ENCODE assay signal across 8 mouse cellular contexts in genomic region chr10:107272131-107272803, GRCm38 (mm10). TPM values are rescaled to one million over a fixed set of nuclear protein-coding genes. Genes with fewer than 3 reads are reported as not detected.
DNase-seq lines count a peak whose midpoint lies in the region; ATAC-seq lines count a peak whose summit lies in the region.

No protein-coding gene starts in this region.

- peak overlapping the region; percentile 69 for H3K9ac ChIP-seq in embryonic facial prominence, embryonic 14.5 days (ENCODE audit: low read depth, low read length)
- peak overlapping the region; percentile 63 for H3K9ac ChIP-seq in heart, embryonic 16.5 days (ENCODE audit: low read length)
- peak overlapping the region; percentile 70 for H3K9ac ChIP-seq in lung, embryonic 16.5 days (ENCODE audit: low read length)

- peak; percentile 77 for ATAC-seq in embryonic facial prominence, embryonic 14.5 days (ENCODE audit: low read depth)
- ATAC-seq in heart, embryonic 16.5 days (replicated peaks; ENCODE audit: extremely low read depth, insufficient read depth, low FRiP score) = peak; percentile 67
- peak; percentile 79 for ATAC-seq in lung, embryonic 16.5 days (ENCODE audit: low read depth)

- H3K27me3 ChIP-seq in embryonic facial prominence, embryonic 14.5 days (replicated peaks; ENCODE audit: control insufficient read depth, insufficient read depth, low read length) = peaks cover 33% of the 10 kb centered on the region
- H3K27me3 ChIP-seq in heart, embryonic 16.5 days (ENCODE audit: control insufficient read depth, insufficient read depth, low read length) = peaks cover 26% of the 10 kb centered on the region
- peaks cover 4% of the 10 kb centered on the region; the same call in 1 of the 2 replicates for H3K27me3 ChIP-seq in lung, embryonic 16.5 days (ENCODE audit: control insufficient read depth, insufficient read depth, low read depth, low read length)

- H3K4me1 ChIP-seq in embryonic facial prominence, embryonic 14.5 days (ENCODE audit: control insufficient read depth, insufficient read depth, low read length) = no peaks in the 10 kb centered on the region
- no peaks in the 10 kb centered on the region for H3K4me1 ChIP-seq in heart, embryonic 16.5 days (ENCODE audit: control insufficient read depth, insufficient read depth, low read length)
- no peaks in the 10 kb centered on the region; the same call in 1 of the 2 replicates for H3K4me1 ChIP-seq in lung, embryonic 16.5 days (replicated peaks; ENCODE audit: control insufficient read depth, insufficient read depth, low read length)

- DNase-seq in urinary bladder, adult 2 months (ENCODE audit: low spot score) = peak; percentile 26
- no peak for DNase-seq in urinary bladder, postnatal 10 days (ENCODE audit: low spot score)
- peak; percentile 49 for DNase-seq in embryonic facial prominence, embryonic 14.5 days (ENCODE audit: low spot score)
- DNase-seq in kidney, postnatal 25 days = peak; percentile 64 to 84
- peak; percentile 38 to 57 for DNase-seq in right cerebral cortex, adult 2 months (ENCODE audit: low spot score in 2 of 2)
- no peak for DNase-seq in spleen, postnatal 4 days (ENCODE audit: low spot score in 2 of 2)

- under 1% methylated on average over 29 of the region's 41 CpGs for WGBS in embryonic facial prominence, embryonic 14.5 days
- under 1% methylated on average over 41 of the region's 41 CpGs for WGBS in heart, embryonic 16.5 days
- under 1% methylated on average over 41 of the region's 41 CpGs for WGBS in lung, embryonic 16.5 days

- no peaks in the 10 kb centered on the region for H3K36me3 ChIP-seq in embryonic facial prominence, embryonic 14.5 days (ENCODE audit: control insufficient read depth, insufficient read depth, low read length)
- H3K36me3 ChIP-seq in heart, embryonic 16.5 days (ENCODE audit: control insufficient read depth, insufficient read depth) = no peaks in the 10 kb centered on the region
- H3K36me3 ChIP-seq in lung, embryonic 16.5 days (ENCODE audit: control insufficient read depth, insufficient read depth, low read length) = no peaks in the 10 kb centered on the region

- H3K27ac ChIP-seq in embryonic facial prominence, embryonic 14.5 days (replicated peaks; ENCODE audit: low read depth, low read length) = peak overlapping the region; percentile 55
- no peak overlapping the region for H3K27ac ChIP-seq in heart, embryonic 16.5 days (ENCODE audit: low read length)
- peak overlapping the region; percentile 45; the same call in 1 of the 2 replicates for H3K27ac ChIP-seq in lung, embryonic 16.5 days (ENCODE audit: low read length)

- H3K4me3 ChIP-seq in embryonic facial prominence, embryonic 14.5 days (ENCODE audit: low read depth, low read length) = peak overlapping the region; percentile 68
- H3K4me3 ChIP-seq in heart, embryonic 16.5 days (ENCODE audit: low read length) = peak overlapping the region; percentile 74
- H3K4me3 ChIP-seq in lung, embryonic 16.5 days (ENCODE audit: low read length) = peak overlapping the region; percentile 70

- peak overlapping the region; percentile 98 for H3K4me2 ChIP-seq in embryonic facial prominence, embryonic 14.5 days (ENCODE audit: low read depth, low read length)
- peak overlapping the region; percentile 94 for H3K4me2 ChIP-seq in heart, embryonic 16.5 days (ENCODE audit: low read depth, low read length)
- H3K4me2 ChIP-seq in lung, embryonic 16.5 days (ENCODE audit: low read depth, low read length) = peak overlapping the region; percentile 93

- no peaks in the 10 kb centered on the region for H3K9me3 ChIP-seq in embryonic facial prominence, embryonic 14.5 days (ENCODE audit: control insufficient read depth, low read length)
- H3K9me3 ChIP-seq in heart, embryonic 16.5 days (replicated peaks; ENCODE audit: control insufficient read depth, low read length) = no peaks in the 10 kb centered on the region
- no peaks in the 10 kb centered on the region for H3K9me3 ChIP-seq in lung, embryonic 16.5 days (ENCODE audit: control insufficient read depth, low read length)

RNA-seq across cellular contexts. Expression of gene Lin7a, which starts 0.8 kb away (rescaled TPM):
- polyA plus RNA-seq in urinary bladder, adult 2 months (2012; rRNA removed) = 1.0 and 1.2 TPM in 2 replicates
- polyA plus RNA-seq in embryonic facial prominence, embryonic 14.5 days (2014; fragmentation: Nextera tagmentation; extraction: Ambion mirVana) = 4.8 and 5.0 TPM in 2 replicates
- 1.3 and 2.0 TPM in 2 replicates for polyA plus RNA-seq in heart, embryonic 16.5 days (2015; fragmentation: Nextera tagmentation; extraction: Ambion mirVana)
- polyA plus RNA-seq in lung, embryonic 16.5 days (2015; fragmentation: Nextera tagmentation; extraction: Ambion mirVana) = 2.9 and 4.5 TPM in 2 replicates

Comparison
In these comparisons a context has a peak if more than half of its experiments do, and no peak if none do; other contexts are left out.
1. DNase-seq: peak in urinary bladder, adult 2 months (single experiment), embryonic facial prominence, embryonic 14.5 days (single experiment), kidney, postnatal 25 days (2 of 2) and right cerebral cortex, adult 2 months (2 of 2); none in urinary bladder, postnatal 10 days (single experiment) and spleen, postnatal 4 days (0 of 2).
2. Peak in every context shown above with its lines, with median percentiles within 50 percentile points of each other: ATAC-seq, H3K4me2 ChIP-seq, H3K4me3 ChIP-seq and H3K9ac ChIP-seq.